Mouse (Mus musculus) monocyte, adult 5-6 weeks (primary cell): ENCODE data around the gene Sp3. TPM values are rescaled to one million over a fixed set of nuclear protein-coding genes. Genes with fewer than 3 reads are reported as not detected.
"Not testable (repeated sequence)": the region's sequence is repeated elsewhere in the genome, so short reads cannot be mapped to it uniquely, and the experiment has no call there.

Source experiments
- ATAC-seq: fragments of 153-309, 156-312 bp; replicated peaks from 2 replicates; pipeline ENCODE4 v1.8.0; 2017; ENCODE audit warnings: mild to moderate bottlenecking; ENCODE audit not compliant: low TSS enrichment, insufficient number of reproducible peaks, severe bottlenecking, poor library complexity, low FRiP score
- total RNA-seq: library from RNA; stranded (forward); fragments of 200-1000, 200-491, 200-594 nt; gene quantifications from 3 replicates; pipeline ENCODE4 v1.2.3, GENCODE M21; 2017

Sp3 gene
- total RNA-seq, result 204 to 233 TPM (median 229 TPM) in 3 replicates

DNA sequence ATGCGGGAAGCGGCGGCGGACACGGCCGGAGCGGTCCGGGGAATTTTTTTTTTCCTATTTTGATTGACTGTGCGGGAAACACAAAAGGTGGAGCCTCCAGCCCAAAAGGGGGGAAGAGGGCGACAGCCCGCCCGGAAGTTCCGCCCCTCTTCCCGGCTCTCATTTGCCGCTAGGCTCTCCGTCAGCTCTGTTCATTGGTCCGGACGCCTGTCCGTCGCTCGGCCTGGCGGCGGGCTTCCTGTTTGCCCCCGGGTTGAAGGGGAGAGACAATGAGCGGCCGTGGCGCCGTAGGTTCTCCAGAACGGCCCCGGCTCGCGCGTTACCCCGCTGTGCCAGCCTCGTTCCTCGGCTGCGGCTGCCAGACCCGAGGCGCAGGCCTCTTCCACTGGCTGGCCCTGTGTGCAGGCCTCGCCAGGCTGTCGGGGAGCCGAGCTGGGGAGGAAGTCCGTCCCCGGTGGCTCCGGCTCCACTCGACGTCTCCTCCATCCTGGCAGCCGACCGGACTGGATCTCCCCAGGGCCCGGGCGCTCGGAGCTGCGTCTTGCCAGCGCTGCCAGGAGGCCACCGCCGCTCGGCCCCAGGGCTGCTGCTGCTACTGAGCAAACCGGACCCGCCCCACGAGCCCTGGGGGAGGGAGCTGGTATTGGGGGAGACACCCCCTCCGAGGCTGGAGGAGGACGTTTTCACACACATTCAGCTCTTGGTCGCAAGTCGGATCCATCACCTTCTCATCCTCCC, at the start of gene Sp3:
Sp3 (minus strand) TSS at position 110 of the 738 bp plus-strand sequence.
- peak; percentile 82 for ATAC-seq

DNA sequence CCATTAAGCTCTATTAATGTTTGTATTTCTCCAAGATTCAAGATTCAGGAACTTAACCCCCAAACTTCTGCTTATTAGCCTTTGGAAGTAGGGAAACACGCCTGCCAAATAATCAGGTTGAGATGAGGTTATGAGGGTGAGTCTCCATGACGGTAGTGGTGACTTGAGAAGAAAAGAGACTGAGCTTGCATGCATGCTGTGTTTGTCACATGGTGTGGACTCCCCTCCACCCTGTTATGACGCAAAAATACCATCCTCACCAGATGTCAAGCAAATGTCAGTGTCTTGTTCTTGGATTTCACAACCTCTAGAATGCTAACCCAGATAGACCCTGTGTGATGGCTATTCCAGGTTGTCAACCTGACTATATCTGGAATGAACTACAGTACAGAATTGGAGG, 49.6 kb upstream of the Sp3 start:
- peak; percentile 94 for ATAC-seq

- no peak for ATAC-seq
These were observed 47.8 kb upstream of the Sp3 start for GRCm38 (mm10) chr2:73028019-73028418.

DNA sequence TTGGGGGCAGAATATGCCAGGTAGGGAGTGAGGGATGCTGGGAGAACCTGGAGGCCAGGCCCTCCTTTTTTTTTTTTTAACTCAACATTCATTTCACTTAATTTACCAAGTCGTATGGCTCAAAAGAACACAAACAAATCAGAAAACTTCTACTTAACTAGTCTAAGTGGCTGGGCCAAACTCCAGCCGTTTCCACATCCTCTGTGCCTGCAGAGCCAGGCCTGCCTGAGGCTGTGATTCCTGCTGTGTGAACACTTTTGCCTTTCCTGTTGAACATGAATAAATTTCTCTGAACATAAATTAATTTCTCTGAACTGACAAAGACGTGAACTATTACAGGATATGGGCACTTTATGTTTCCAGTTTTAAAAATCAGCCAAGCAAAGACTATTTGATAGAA, 46.9 kb upstream of the Sp3 start:
- ATAC-seq, result no peak

DNA sequence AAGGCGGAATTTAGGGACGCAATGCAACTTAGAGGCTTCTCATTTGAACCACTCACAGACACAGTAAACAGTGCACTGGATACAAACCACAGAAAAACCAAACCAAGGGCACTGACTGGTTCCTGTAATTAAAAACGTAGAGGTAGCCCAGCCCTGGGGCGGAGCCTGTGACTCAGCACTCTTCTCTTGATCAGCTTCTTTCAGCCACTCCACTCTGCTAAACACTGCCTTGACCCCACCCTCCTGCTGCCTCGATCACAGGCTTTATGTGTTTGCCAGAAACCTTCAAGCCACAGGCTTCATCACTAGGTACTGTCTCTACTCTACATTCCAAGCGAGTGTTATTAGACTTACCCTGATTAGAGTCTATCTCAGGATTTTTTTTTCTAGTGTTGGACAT, 43.6 kb upstream of the Sp3 start:
- peak; percentile 95 for ATAC-seq

DNA sequence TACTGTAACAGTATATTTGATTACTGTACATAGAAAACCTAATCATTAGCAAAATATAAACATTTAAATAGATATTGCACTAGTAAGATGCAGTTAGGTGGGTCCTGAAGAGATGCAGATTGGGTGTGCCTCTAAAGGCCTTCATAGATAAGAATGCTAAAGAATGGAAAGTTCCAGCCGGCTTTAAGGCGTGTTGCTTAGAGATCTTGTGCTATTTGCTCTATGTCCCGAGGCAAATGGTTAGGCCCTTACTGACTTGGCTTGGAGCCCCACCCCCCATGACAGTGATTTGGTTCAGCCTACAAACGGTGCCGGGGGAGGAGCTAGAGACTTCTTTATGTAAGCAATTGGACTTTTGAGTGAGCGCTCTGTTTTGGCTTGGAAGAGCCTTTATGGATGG, 40.8 kb upstream of the Sp3 start:
- no peak for ATAC-seq

GRCm38 (mm10) chr2:73019371-73020146, 39.3 kb upstream of the Sp3 start:
- peak; percentile 58 for ATAC-seq

DNA sequence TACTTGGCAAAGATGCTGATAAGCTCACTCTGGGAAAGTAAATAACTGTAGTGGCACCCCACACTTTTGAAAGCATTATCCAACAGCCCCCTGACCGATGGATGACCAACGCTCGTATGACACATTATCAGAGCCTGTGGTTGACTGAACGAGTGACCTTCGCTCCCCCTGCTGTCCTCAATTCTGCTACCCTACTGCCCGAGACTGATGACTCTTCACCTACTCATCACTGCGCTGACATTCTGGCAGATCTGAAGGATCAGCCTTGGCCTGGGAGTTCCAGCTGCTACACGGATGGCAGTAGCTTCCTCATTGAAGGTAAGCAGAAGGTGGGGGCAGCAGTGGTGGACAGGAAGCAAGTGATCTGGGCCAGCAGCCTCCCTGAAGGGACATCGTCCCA, 33.8 kb upstream of the Sp3 start:
- ATAC-seq, result not testable (repeated sequence)

GRCm38 (mm10) chr2:73012636-73013035, 32.4 kb upstream of the Sp3 start:
- ATAC-seq, result no peak

- peak; percentile 32 for ATAC-seq
These were observed 27.2 kb upstream of the Sp3 start for GRCm38 (mm10) chr2:73007472-73007871.

DNA sequence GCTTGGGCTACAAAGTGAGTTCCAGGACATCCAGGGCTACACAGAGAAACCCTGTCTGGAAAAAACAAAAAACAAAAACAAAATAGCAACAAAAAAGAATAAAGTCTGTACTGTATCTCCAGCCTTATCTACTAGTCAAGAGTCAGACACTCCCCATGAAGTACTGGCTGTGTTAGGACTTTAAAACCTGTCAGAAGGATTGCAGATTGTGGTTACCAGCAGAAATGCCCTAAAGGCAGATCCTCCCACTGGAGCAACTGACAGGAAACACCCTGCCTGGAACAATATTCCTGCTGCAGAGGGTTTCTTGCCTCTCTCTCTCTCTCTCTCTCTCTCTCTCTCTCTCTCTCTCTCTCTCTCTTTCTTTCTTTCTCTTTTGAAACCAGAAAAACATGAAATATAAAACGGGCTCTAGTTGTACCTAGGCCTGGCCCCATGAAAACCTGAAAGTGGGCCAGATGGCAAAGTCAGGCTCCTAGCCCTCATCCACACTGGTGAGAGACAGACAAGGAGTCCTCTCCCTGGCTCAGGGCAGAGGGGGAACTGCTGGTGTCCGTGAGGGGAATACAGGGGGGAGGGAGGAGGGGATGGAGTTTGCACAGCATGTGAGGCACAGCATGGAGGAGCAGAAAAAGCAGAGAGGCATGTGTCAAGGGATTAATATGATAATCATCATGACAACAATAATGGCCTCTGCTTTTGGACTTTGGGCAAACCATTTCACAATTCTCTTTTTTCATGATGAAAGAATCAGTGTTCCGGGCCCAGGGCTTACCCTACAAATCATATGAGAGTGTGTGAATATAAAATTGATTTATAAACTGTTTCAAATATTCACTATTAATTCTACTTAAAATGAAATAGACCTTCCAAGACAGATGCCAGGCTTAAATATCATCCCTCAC, 25.6 kb upstream of the Sp3 start:
- no peak for ATAC-seq

GRCm38 (mm10) chr2:73003751-73004717, 23.8 kb upstream of the Sp3 start:
- peak; percentile 24; the same call in 1 of the 2 replicates for ATAC-seq

DNA sequence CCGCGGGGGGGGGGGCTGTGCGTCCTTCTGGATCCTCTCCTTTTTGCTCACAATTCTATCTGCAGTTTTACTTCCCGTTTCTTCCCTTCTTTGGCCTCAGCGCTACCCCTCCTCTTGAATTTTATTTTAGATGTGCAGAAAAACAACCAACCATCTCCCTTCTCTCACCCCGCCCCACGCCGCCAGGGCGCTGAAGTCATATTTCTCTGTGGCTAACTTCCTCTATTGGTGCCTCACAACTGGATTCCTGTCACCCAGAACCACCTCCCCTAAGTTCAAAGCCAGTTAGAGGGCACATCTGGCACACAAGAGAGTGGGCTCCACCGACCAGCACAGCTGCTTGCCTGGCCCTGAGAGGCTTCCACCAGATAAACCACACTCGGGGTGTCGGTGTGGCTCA, 22.8 kb upstream of the Sp3 start:
- ATAC-seq, result peak; percentile 81

GRCm38 (mm10) chr2:73002451-73002850, 22.2 kb upstream of the Sp3 start:
- ATAC-seq, result no peak

DNA sequence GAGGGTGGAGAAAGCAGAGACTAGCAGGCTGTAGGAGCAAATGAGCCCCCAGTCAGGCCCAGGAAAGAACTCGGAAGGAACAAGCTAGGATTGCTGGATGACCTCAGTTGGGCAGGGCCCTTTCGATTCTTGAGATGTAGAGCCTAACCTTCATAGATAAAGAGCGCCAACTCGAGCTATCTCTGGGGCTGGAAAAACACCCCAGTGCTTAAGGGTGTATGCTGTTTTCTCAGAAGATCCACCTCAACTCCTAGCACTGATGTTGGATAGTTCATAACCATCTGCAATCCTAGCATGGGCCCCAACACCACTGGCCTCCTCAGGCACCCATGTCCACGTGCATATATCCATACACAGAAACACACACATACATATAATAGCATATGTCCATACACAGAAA, 21.7 kb upstream of the Sp3 start:
- ATAC-seq, result no peak

DNA sequence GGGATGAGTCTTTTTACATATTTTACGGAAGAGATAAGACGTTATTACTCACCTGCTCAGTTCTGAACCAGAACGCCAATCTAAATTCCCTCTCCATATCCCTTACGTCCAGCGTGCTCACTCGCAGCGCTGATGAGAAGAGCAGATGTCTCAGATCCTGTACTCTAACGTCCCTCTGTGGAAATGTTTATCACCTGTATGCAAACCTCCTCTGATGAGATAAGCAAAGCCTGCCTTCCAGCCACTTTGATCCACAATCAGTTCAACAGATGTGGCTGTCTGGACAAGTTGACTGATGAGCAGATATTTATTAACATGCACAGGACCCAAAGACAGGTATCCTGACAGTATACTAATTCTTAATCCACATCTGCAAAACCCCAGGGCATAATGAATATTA, 19.9 kb upstream of the Sp3 start:
- ATAC-seq, result no peak

- ATAC-seq, result no peak
These were observed 17.3 kb upstream of the Sp3 start for GRCm38 (mm10) chr2:72997586-72997985.

DNA sequence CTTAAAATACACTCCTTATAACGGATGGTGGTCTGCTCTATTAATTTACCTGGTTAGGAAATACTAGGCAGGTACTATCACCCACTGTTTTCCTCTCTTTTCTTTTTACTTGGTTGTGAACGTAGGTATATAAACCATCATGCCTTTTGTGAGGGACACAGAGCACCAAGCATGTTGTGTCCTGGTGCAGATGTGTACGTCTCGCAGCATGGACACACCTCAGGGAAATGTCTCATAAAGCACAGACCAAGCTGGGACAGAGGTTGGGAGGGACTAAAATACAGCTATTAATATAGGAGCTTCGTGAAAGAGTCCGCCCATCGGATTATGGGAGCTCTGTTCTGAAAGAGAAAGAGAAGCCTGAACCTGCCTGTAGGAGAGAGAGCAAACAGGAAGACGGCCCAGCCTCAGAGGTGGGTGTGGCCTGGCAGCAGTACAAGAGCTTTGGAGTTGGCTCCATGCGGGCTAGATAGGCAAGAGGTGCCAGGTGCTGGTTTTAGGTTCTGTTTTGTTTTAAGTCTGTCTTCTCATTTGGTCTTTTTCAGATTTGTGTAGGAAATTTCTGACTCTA, 16.6 kb upstream of the Sp3 start:
- peak; percentile 94 for ATAC-seq
